Mouse (Mus musculus): ENCODE measurements around the gene Strap. TPM values are rescaled to one million over a fixed set of nuclear protein-coding genes. Genes with fewer than 3 reads are reported as not detected.
"Not testable (repeated sequence)": the region's sequence is repeated elsewhere in the genome, so short reads cannot be mapped to it uniquely, and the experiment has no call there.

Gene Strap
- 145 and 147 TPM in 2 replicates for polyA plus RNA-seq (2015; fragmentation: Nextera tagmentation; extraction: Ambion mirVana)

- peak; percentile 99 for DNase-seq (ENCODE audit: low spot score)
Measured at GRCm38 (mm10) chr6:137734846-137735609, at the start of gene Strap. Gene Strap (plus strand): TSS chr6:137735078.

GRCm38 (mm10) chr6:137687667-137688066 lies 47.2 kb upstream of the Strap start:
- no peak for DNase-seq (ENCODE audit: low spot score)

GRCm38 (mm10) chr6:137688079-137688478 lies 46.8 kb upstream of the Strap start:
- DNase-seq (ENCODE audit: low spot score): no peak

- DNase-seq (ENCODE audit: low spot score): no peak
Measured at GRCm38 (mm10) chr6:137688506-137689105, 46.3 kb upstream of the Strap start.

GRCm38 (mm10) chr6:137690550-137691119 lies 44.2 kb upstream of the Strap start:
- DNase-seq (ENCODE audit: low spot score): no peak

GRCm38 (mm10) chr6:137694310-137694709 lies 40.6 kb upstream of the Strap start:
- no peak for DNase-seq (ENCODE audit: low spot score)

GRCm38 (mm10) chr6:137695046-137695445 lies 39.8 kb upstream of the Strap start:
- DNase-seq (ENCODE audit: low spot score): no peak

- no peak for DNase-seq (ENCODE audit: low spot score)
Measured at GRCm38 (mm10) chr6:137696445-137697204, 38.3 kb upstream of the Strap start.

GRCm38 (mm10) chr6:137699434-137699833 lies 35.4 kb upstream of the Strap start:
- DNase-seq (ENCODE audit: low spot score): no peak

DNA sequence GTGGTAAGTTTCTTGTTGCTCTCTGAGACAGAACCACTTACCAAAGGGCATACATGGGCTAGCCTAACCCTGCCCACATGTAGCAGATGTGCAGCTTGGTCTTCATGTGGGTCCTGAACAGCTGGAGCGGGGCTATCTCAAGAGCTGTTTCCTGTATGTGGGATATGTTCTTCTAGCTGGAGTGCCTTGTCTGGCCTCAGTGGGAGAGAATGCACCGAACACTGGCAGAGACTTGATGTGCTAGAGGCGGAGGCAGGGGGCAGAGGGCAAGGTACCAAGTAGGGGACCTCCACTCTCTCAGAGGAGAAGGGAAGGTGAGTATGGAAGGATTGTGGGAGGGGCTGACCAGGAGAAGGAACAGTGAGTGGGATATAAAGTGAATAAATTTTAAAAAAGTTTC lies 32.7 kb upstream of the Strap start:
- DNase-seq (ENCODE audit: low spot score): no peak

GRCm38 (mm10) chr6:137702918-137703317 lies 32.0 kb upstream of the Strap start:
- DNase-seq (ENCODE audit: low spot score): no peak

DNA sequence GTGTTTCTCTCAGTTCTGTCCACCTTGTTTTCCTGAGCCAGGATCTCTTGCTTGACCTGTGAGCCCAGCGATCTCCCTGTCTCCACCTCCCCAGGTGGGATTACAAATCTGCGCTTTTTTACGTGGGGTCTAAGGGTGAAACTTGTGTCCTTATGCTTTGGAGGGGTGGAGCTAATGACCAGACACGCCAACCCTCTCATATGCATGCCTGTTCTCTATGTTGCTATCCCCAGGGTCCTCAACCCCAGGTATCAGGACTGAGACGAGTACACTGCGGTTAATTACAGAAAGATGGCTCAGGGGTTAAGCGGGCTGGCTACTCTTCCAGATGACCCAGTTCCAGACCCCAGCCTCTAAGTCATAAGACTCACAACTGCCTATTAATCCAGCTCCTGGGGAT lies 31.4 kb upstream of the Strap start:
- no peak for DNase-seq (ENCODE audit: low spot score)

- no peak for DNase-seq (ENCODE audit: low spot score)
Measured at GRCm38 (mm10) chr6:137704300-137704939, 30.5 kb upstream of the Strap start.

DNA sequence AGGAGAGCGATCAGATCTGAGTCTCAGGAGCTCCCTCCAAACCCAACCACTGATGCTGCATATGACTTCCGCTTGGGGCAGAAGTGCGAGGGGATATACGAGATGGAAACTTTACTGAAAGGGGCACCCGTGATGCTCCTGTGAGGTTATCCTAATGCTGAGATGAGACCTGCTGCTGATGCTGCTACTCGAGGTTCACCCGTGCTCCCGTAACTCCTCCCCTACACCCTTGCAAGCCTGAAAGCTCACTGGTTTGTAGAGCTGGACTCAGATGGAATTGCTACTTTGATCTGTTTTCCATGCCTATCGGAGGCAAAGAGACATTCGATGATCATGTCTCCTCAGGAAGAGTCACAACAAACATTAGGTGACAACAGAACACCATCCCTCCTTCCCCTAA lies 28.7 kb upstream of the Strap start:
- DNase-seq (ENCODE audit: low spot score): no peak

- not testable (repeated sequence) for DNase-seq (ENCODE audit: low spot score)
Measured at GRCm38 (mm10) chr6:137708726-137709405, 26.0 kb upstream of the Strap start.

GRCm38 (mm10) chr6:137710179-137711037 lies 24.5 kb upstream of the Strap start:
- no peak for DNase-seq (ENCODE audit: low spot score)

DNA sequence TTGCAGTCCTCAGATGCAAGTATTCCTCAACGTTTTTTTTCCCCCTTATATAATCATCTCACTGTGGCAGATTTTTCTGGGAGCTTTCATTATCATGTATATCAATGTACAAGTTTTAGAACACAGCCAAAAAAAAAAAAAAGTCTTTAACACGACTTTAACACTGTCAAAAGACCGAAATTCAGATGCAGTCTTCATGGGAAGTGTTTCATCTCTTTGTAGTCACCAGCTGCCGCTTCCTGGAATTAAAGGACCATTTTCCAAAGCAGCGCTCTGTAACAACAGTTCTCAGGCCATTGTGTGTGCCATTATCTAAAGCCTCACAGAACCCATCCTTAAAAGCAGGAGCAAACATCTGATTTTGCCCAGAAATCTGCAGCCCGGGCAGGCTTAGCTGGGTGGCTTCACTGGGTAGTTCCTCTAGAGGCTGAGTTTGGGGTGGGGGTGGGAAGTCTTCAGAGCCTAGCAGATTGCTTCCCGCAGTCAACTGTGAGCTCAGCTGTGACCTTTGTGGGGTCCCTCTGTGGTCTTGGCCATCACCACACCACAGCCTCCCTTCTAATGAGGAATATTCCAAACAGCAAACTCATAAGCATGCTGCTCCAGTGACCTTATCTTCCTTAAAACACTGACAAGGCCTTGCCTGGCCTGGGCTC lies 22.1 kb upstream of the Strap start:
- DNase-seq (ENCODE audit: low spot score): no peak

- no peak for DNase-seq (ENCODE audit: low spot score)
Measured at GRCm38 (mm10) chr6:137713310-137713664, 21.6 kb upstream of the Strap start.

- no peak for DNase-seq (ENCODE audit: low spot score)
Measured at GRCm38 (mm10) chr6:137716802-137717201, 18.1 kb upstream of the Strap start.

Measured in thymus, postnatal 0 days (tissue).